Mouse (Mus musculus) MEL (cell line): Measurements from ENCODE around the gene Gpr63. TPM values are rescaled to one million over a fixed set of nuclear protein-coding genes. Genes with fewer than 3 reads are reported as not detected.

Experiments
- DNase-seq: peaks from one replicate; pipeline ENCODE4 v3.0.0; 2011; ENCODE audit warnings: low read depth, low spot score
- H3K27ac ChIP-seq: 2 replicates; pipeline ENCODE4 v1.5.1; 2012; ENCODE audit warnings: low read depth, mild to moderate bottlenecking, control low read depth, low read length, moderate library complexity; ENCODE audit not compliant: control insufficient read depth
- H3K27me3 ChIP-seq, 2 experiments: fragments of 150-350 bp in 1 of 2; sonication (generic) in 1 of 2; 2 replicates each; pipeline ENCODE4 v1.6.1; 2012; ENCODE audit warnings: low read length in 2 of 2, mild to moderate bottlenecking in 2 of 2, improper control_type of control experiment in 1 of 2, moderate library complexity in 1 of 2; ENCODE audit not compliant: insufficient read depth in 2 of 2, control insufficient read depth in 1 of 2
- H3K36me3 ChIP-seq, 2 experiments: 2 replicates each; pipeline ENCODE4 v1.6.1; 2012 to 2014; ENCODE audit warnings: low read length in 2 of 2, improper control_type of control experiment in 1 of 2, inconsistent platforms in 1 of 2, mild to moderate bottlenecking in 1 of 2; ENCODE audit not compliant: insufficient read depth in 2 of 2, control insufficient read depth in 1 of 2
- H3K4me1 ChIP-seq, 2 experiments: fragments of 150-350 bp in 1 of 2; sonication (generic) in 1 of 2; 2 replicates each; pipeline ENCODE4 v1.6.1; 2012; ENCODE audit warnings: low read length in 2 of 2, improper control_type of control experiment in 1 of 2, mild to moderate bottlenecking in 1 of 2; ENCODE audit not compliant: insufficient read depth in 2 of 2, control insufficient read depth in 1 of 2
- H3K4me3 ChIP-seq, 2 experiments: fragments of 150-350 bp in 1 of 2; sonication (generic) in 1 of 2; 2 replicates each; pipeline ENCODE4 v1.5.1; 2012; ENCODE audit warnings: low read depth in 2 of 2, low read length in 2 of 2, mild to moderate bottlenecking in 2 of 2, moderate library complexity in 2 of 2, control low read depth in 1 of 2, improper control_type of control experiment in 1 of 2; ENCODE audit not compliant: control insufficient read depth in 1 of 2, insufficient read depth in 1 of 2
- H3K79me2 ChIP-seq: 2 replicates; pipeline ENCODE4 v1.6.1; 2012; ENCODE audit warnings: mild to moderate bottlenecking, low read length, moderate library complexity; ENCODE audit not compliant: control insufficient read depth, poor library complexity, insufficient read depth
- H3K9ac ChIP-seq: 2 replicates; pipeline ENCODE4 v1.6.1; 2012; ENCODE audit warnings: low read depth, mild to moderate bottlenecking, control low read depth, low read length, moderate library complexity; ENCODE audit not compliant: control insufficient read depth, poor library complexity, severe bottlenecking
- H3K9me3 ChIP-seq: fragments of 150-350 bp; sonication (generic); replicated peaks from 2 replicates; pipeline ENCODE4 v1.6.1; 2012; ENCODE audit warnings: mild to moderate bottlenecking, low read length, improper control_type of control experiment, moderate library complexity; ENCODE audit not compliant: insufficient read depth
- E2F4 ChIP-seq: IDR thresholded peaks from 2 replicates; pipeline ENCODE4 v1.6.1; 2011; ENCODE audit warnings: low read depth, low read length, improper control_type of control experiment, borderline replicate concordance
- ELF1 ChIP-seq: IDR thresholded peaks from 2 replicates; pipeline ENCODE4 v1.6.1; 2014; ENCODE audit warnings: low read depth, mild to moderate bottlenecking, inconsistent platforms, low read length, improper control_type of control experiment, moderate library complexity
- ETS1 ChIP-seq: IDR thresholded peaks from 2 replicates; pipeline ENCODE4 v1.6.1; 2012; ENCODE audit warnings: low read depth, mild to moderate bottlenecking, inconsistent platforms, low read length, improper control_type of control experiment, moderate library complexity
- GABPA ChIP-seq: IDR thresholded peaks from 2 replicates; pipeline ENCODE4 v1.6.1; 2012; ENCODE audit warnings: low read depth, mild to moderate bottlenecking, inconsistent platforms, low read length, improper control_type of control experiment, moderate library complexity
- JUND ChIP-seq: IDR thresholded peaks from 2 replicates; pipeline ENCODE4 v1.6.1; 2011; ENCODE audit warnings: low read depth, mild to moderate bottlenecking, improper control_type of control experiment, low read length
- KAT2A ChIP-seq: conservative IDR thresholded peaks from 2 replicates; pipeline ENCODE4 v1.6.1; 2012; ENCODE audit warnings: low read depth, low read length, improper control_type of control experiment, inconsistent platforms
- MAX ChIP-seq: IDR thresholded peaks from 2 replicates; pipeline ENCODE4 v1.6.1; 2011; ENCODE audit warnings: low read length, improper control_type of control experiment
- MAZ ChIP-seq: IDR thresholded peaks from 2 replicates; pipeline ENCODE4 v1.6.1; 2012; ENCODE audit warnings: low read depth, mild to moderate bottlenecking, inconsistent platforms, low read length, improper control_type of control experiment
- MXI1 ChIP-seq: IDR thresholded peaks from 2 replicates; pipeline ENCODE4 v1.6.1; 2011; ENCODE audit warnings: mild to moderate bottlenecking, low read depth, low read length, improper control_type of control experiment
- MYB ChIP-seq: IDR thresholded peaks from 2 replicates; pipeline ENCODE4 v1.6.1; 2011; ENCODE audit warnings: mild to moderate bottlenecking, low read depth, low read length, improper control_type of control experiment
- MYC ChIP-seq: IDR thresholded peaks from 2 replicates; pipeline ENCODE4 v1.6.1; 2011; ENCODE audit warnings: low read depth, mild to moderate bottlenecking, low read length, improper control_type of control experiment, moderate library complexity
- NELFE ChIP-seq: IDR thresholded peaks from 2 replicates; pipeline ENCODE4 v1.6.1; 2011; ENCODE audit warnings: low read depth, low read length, improper control_type of control experiment
- NRF1 ChIP-seq: IDR thresholded peaks from 2 replicates; pipeline ENCODE4 v1.6.1; 2014; ENCODE audit warnings: low read depth, mild to moderate bottlenecking, inconsistent platforms, low read length, improper control_type of control experiment, moderate library complexity; ENCODE audit not compliant: poor library complexity, insufficient read depth, severe bottlenecking
- POLR2A ChIP-seq, 2 experiments: IDR thresholded peaks; 2 replicates each; pipeline ENCODE4 v1.6.1; 2011 to 2012; ENCODE audit warnings: low read length in 2 of 2, mild to moderate bottlenecking in 2 of 2, control low read depth in 1 of 2, improper control_type of control experiment in 1 of 2, low read depth in 1 of 2, moderate library complexity in 1 of 2; ENCODE audit not compliant: control insufficient read depth in 1 of 2, insufficient read depth in 1 of 2, poor library complexity in 1 of 2
- POLR2AphosphoS2 ChIP-seq: IDR thresholded peaks from 2 replicates; pipeline ENCODE4 v1.6.1; 2011; ENCODE audit warnings: low read length, improper control_type of control experiment
- RAD21 ChIP-seq: IDR thresholded peaks from 2 replicates; pipeline ENCODE4 v1.6.1; 2011; ENCODE audit warnings: mild to moderate bottlenecking, low read depth, low read length, improper control_type of control experiment
- RCOR1 ChIP-seq: IDR thresholded peaks from 2 replicates; pipeline ENCODE4 v1.6.1; 2012; ENCODE audit warnings: low read depth, mild to moderate bottlenecking, inconsistent platforms, low read length, improper control_type of control experiment
- SIN3A ChIP-seq: IDR thresholded peaks from 2 replicates; pipeline ENCODE4 v1.6.1; 2012; ENCODE audit warnings: low read length, improper control_type of control experiment, inconsistent platforms
- SMC3 ChIP-seq: IDR thresholded peaks from 2 replicates; pipeline ENCODE4 v1.6.1; 2011; ENCODE audit warnings: low read depth, low read length, improper control_type of control experiment
- TAL1 ChIP-seq: IDR thresholded peaks from 2 replicates; pipeline ENCODE4 v1.6.1; 2012; ENCODE audit warnings: mild to moderate bottlenecking, inconsistent platforms, low read length, moderate library complexity, mixed read lengths
- TBP ChIP-seq: IDR thresholded peaks from 2 replicates; pipeline ENCODE4 v1.8.0; 2011; ENCODE audit warnings: low read depth, low read length, improper control_type of control experiment
- USF2 ChIP-seq, 2 experiments: IDR thresholded peaks; 2 replicates each; pipeline ENCODE4 v1.6.1; 2011 to 2012; ENCODE audit warnings: improper control_type of control experiment in 2 of 2, low read length in 2 of 2, borderline replicate concordance in 1 of 2, inconsistent platforms in 1 of 2, low read depth in 1 of 2, mild to moderate bottlenecking in 1 of 2; ENCODE audit not compliant: insufficient read depth in 1 of 2
- ZC3H11A ChIP-seq: IDR thresholded peaks from 2 replicates; pipeline ENCODE4 v1.6.1; 2012; ENCODE audit warnings: low read depth, mild to moderate bottlenecking, inconsistent platforms, low read length, improper control_type of control experiment
- ZKSCAN1 ChIP-seq: IDR thresholded peaks from 2 replicates; pipeline ENCODE4 v1.6.1; 2012; ENCODE audit warnings: low read depth, mild to moderate bottlenecking, inconsistent platforms, low read length, improper control_type of control experiment, moderate library complexity
- ZMIZ1 ChIP-seq: IDR thresholded peaks from 2 replicates; pipeline ENCODE4 v1.6.1; 2012; ENCODE audit warnings: low read depth, mild to moderate bottlenecking, inconsistent platforms, low read length, improper control_type of control experiment, moderate library complexity
- polyA plus RNA-seq, 2 experiments: library from polyadenylated mRNA; stranded (reverse) in 1 of 2; unstranded in 1 of 2; fragments of >175 nt in 1 of 2; fragments of >200 nt in 1 of 2; gene quantifications; 2 replicates each; pipeline versions ENCODE4 v1.2.1 to v1.2.4; 2012; ENCODE audit warnings: low replicate concordance in 2 of 2, low read depth in 1 of 2; ENCODE audit not compliant: insufficient read length in 2 of 2, insufficient read depth in 1 of 2, missing spikeins in 1 of 2
- total RNA-seq: library from RNA; depleted of rRNA; stranded (reverse); fragments of 300-350 nt; gene quantifications from 2 replicates; pipeline ENCODE4 v1.2.3, GENCODE M21; 2012

Gpr63 gene
- total and polyA plus RNA-seq, 3 experiments = not detected

GRCm38 (mm10) chr4:25011780-25012179, 45.6 kb downstream of the Gpr63 start:
- no peak for TF ChIP-seq TAL1
- no peak for TF ChIP-seq USF2 (IDR thresholded peaks at IDR 0.05; ENCODE audit: borderline replicate concordance in 1 of 2, insufficient read depth in 1 of 2, low read depth in 1 of 2, low read length in 2 of 2)
- TF ChIP-seq KAT2A = no peak
- no peak for TF ChIP-seq POLR2AphosphoS2
- no peak for TF ChIP-seq ELF1
- no peak for TF ChIP-seq ZKSCAN1
- TF ChIP-seq MYB = no peak
- TF ChIP-seq TBP = no peak
- TF ChIP-seq NELFE = no peak
- no peak for TF ChIP-seq ETS1
- TF ChIP-seq MAX = no peak
- no peak for TF ChIP-seq ZMIZ1
- TF ChIP-seq RAD21 = no peak
- H3K27me3 ChIP-seq = no peaks in the 10 kb centered on the region
- no peak overlapping the region for H3K27ac ChIP-seq
- no peak for DNase-seq
- H3K79me2 ChIP-seq = no peaks in the 10 kb centered on the region
- H3K36me3 ChIP-seq = no peaks in the 10 kb centered on the region
- no peaks in the 10 kb centered on the region for H3K4me1 ChIP-seq
- no peak overlapping the region for H3K4me3 ChIP-seq
- H3K9me3 ChIP-seq = no peaks in the 10 kb centered on the region
- H3K9ac ChIP-seq = no peak overlapping the region

- H3K27ac ChIP-seq = no peak overlapping the region
- H3K4me1 ChIP-seq = no peaks in the 10 kb centered on the region
- H3K4me3 ChIP-seq = no peak overlapping the region
- H3K36me3 ChIP-seq = no peaks in the 10 kb centered on the region
- H3K9me3 ChIP-seq = no peaks in the 10 kb centered on the region
- no peak overlapping the region for H3K9ac ChIP-seq
- no peak for DNase-seq
- H3K79me2 ChIP-seq = no peaks in the 10 kb centered on the region
- no peak for TF ChIP-seq MYB
- no peak for TF ChIP-seq ZC3H11A
- TF ChIP-seq MYC = no peak
- TF ChIP-seq TAL1 = no peak
- no peak for TF ChIP-seq SIN3A
- no peak for TF ChIP-seq NELFE
- TF ChIP-seq RCOR1 = no peak
- TF ChIP-seq SMC3 = no peak
- TF ChIP-seq POLR2A (IDR thresholded peaks at IDR 0.05; ENCODE audit: control insufficient read depth in 1 of 2, insufficient read depth in 1 of 2, low read depth in 1 of 2, low read length in 2 of 2, poor library complexity in 1 of 2) = no peak
- TF ChIP-seq USF2 (IDR thresholded peaks at IDR 0.05; ENCODE audit: borderline replicate concordance in 1 of 2, insufficient read depth in 1 of 2, low read depth in 1 of 2, low read length in 2 of 2) = no peak
- TF ChIP-seq MAX = no peak
- no peak for TF ChIP-seq GABPA
- TF ChIP-seq MAZ = no peak
- TF ChIP-seq JUND = no peak
- no peak for TF ChIP-seq NRF1
- TF ChIP-seq E2F4 = no peak
- no peak for TF ChIP-seq MXI1
- TF ChIP-seq ETS1 = no peak
- TF ChIP-seq TBP = no peak
- no peaks in the 10 kb centered on the region for H3K27me3 ChIP-seq
Measured at GRCm38 (mm10) chr4:25012726-25013125, 46.5 kb downstream of the Gpr63 start.
